Mouse (Mus musculus): Measurements from ENCODE around the gene Dusp11.
"Not testable (repeated sequence)": the region's sequence is repeated elsewhere in the genome, so short reads cannot be mapped to it uniquely, and the experiment has no call there.

Dusp11 gene

DNA sequence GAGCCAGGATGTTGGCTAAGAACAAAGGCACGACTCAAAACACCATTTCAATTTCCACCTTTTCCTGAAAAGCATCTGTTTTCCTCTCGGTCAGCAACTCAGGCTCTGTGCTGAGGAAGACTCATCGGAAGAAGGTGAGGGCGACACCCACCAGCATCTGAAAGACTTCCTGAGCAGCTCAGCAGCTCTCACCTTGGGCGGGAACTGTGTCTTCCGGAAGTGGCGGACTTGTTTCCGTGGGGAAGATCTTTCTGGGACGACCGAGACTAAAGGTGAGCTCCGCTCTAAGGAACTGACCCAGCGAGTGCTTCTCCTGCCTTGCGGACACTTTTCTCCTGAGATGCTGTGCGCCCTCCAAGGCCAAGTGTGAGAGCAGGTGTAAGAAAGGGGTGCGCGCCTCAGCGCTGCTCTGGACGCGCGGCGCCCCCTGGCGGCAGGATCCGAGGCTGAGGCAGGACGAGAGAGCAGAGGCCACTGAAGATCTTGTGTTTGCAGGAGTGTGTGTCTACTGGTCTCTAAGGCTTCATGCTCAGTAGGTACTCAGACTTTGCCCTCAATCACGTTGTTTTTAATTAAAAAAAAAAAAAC lies 66.3 kb downstream of the Dusp11 start:
- not testable (repeated sequence) for DNase-seq (ENCODE audit: low spot score in 2 of 2)
